Comparison of ENCODE assay signal across 8 mouse cellular contexts in genomic region chr2:91487295-91487694, GRCm38 (mm10). TPM values are rescaled to one million over a fixed set of nuclear protein-coding genes. Genes with fewer than 3 reads are reported as not detected.
DNase-seq lines count a peak whose midpoint lies in the region; ATAC-seq and TF ChIP-seq lines count a peak whose summit lies in the region.
"Not testable (repeated sequence)": the region's sequence is repeated elsewhere in the genome, so short reads cannot be mapped to it uniquely, and the experiment has no call there.

No protein-coding gene starts in this region.

- H3K4me2 ChIP-seq in liver, postnatal 0 days (ENCODE audit: low read depth, low read length); midbrain, postnatal 0 days (ENCODE audit: low read depth, low read length, poor library complexity, severe bottlenecking): not testable (repeated sequence)

- H3K27me3 ChIP-seq in E14TG2a.4 (ENCODE audit: insufficient read depth, low read length); cerebellum, adult 2 months (ENCODE audit: control insufficient read depth, insufficient read depth, low read length); heart, adult 2 months (ENCODE audit: control insufficient read depth, insufficient read depth, low read length); kidney, adult 2 months (replicated peaks; ENCODE audit: control insufficient read depth, insufficient read depth, low read length); liver, postnatal 0 days (ENCODE audit: insufficient read depth, low read length); midbrain, postnatal 0 days (ENCODE audit: insufficient read depth, low read length): not testable (repeated sequence)

- intact Hi-C loops in heart, adult 2 months (cut with DNase I), result not testable (repeated sequence)

- H3K9ac ChIP-seq in heart, adult 2 months (ENCODE audit: low read depth, low read length); liver, postnatal 0 days (replicated peaks); midbrain, postnatal 0 days (replicated peaks; ENCODE audit: low read length, poor library complexity, severe bottlenecking): not testable (repeated sequence)

- 45% methylated on average over 3 of the region's 3 CpGs for WGBS in cerebellum, adult 2 months
- 50% methylated on average over 3 of the region's 3 CpGs for WGBS in heart, adult 2 months
- WGBS in kidney, adult 2 months, result 44% methylated on average over 3 of the region's 3 CpGs
- 38% methylated on average over 3 of the region's 3 CpGs for WGBS in liver, postnatal 0 days (ENCODE audit: insufficient replicate concordance)
- WGBS in midbrain, postnatal 0 days, result 82% methylated on average over 2 of the region's 3 CpGs

- H3K4me1 ChIP-seq in E14TG2a.4 (replicated peaks; ENCODE audit: low read depth, low read length); cerebellum, adult 2 months (ENCODE audit: control insufficient read depth, insufficient read depth, low read length); heart, adult 2 months (ENCODE audit: control insufficient read depth, insufficient read depth, low read length); kidney, adult 2 months (ENCODE audit: control insufficient read depth, insufficient read depth, low read length); liver, postnatal 0 days (ENCODE audit: insufficient read depth); midbrain, postnatal 0 days (ENCODE audit: insufficient read depth, low read length): not testable (repeated sequence)

- peak; percentile 30 for TF ChIP-seq CTCF in E14TG2a.4 (conservative IDR thresholded peaks at IDR 0.05; ENCODE audit: low read length)
- TF ChIP-seq CTCF in cerebellum, adult 2 months (IDR thresholded peaks at IDR 0.05; ENCODE audit: borderline replicate concordance, insufficient read depth, low read depth, low read length), result peak; percentile 12; the same call in 1 of the 2 replicates
- peak; percentile 73 for TF ChIP-seq CTCF in heart, adult 2 months (IDR thresholded peaks at IDR 0.05)
- TF ChIP-seq CTCF in kidney, adult 2 months (conservative IDR thresholded peaks at IDR 0.05; ENCODE audit: insufficient read depth, insufficient read length, low read depth, low read length), result 0 out of 2 replicates have a peak, but pooled peaks have one; percentile 15
- TF ChIP-seq CTCF in liver, postnatal 0 days (IDR thresholded peaks at IDR 0.05; ENCODE audit: low read depth), result peak; percentile 53
- peak; percentile 59 for TF ChIP-seq CTCF in midbrain, postnatal 0 days (IDR thresholded peaks at IDR 0.05)

- H3K4me3 ChIP-seq in E14TG2a.4 (replicated peaks; ENCODE audit: low read length); cerebellum, adult 2 months (replicated peaks; ENCODE audit: insufficient read depth, low read depth, low read length); heart, adult 2 months; kidney, adult 2 months (ENCODE audit: insufficient read depth, low read depth, low read length); liver, postnatal 0 days (ENCODE audit: low read depth, low read length); midbrain, postnatal 0 days (ENCODE audit: low read depth, low read length): not testable (repeated sequence)

- not testable (repeated sequence) for DNase-seq in cerebellum, adult 2 months; heart, adult 2 months; liver, postnatal 0 days; midbrain, postnatal 0 days (ENCODE audit: low spot score)
- peak; percentile 46 for DNase-seq in kidney, adult 2 months
- peak; percentile 62 to 69 for DNase-seq in kidney, postnatal 4 days
- peak; percentile 58 for DNase-seq in thymus, postnatal 4 days

- not testable (repeated sequence) for ATAC-seq in liver, postnatal 0 days; midbrain, postnatal 0 days (ENCODE audit: low FRiP score)

- not testable (repeated sequence) for H3K27ac ChIP-seq in cerebellum, adult 2 months (ENCODE audit: insufficient read depth, low read length); heart, adult 2 months; kidney, adult 2 months (ENCODE audit: insufficient read depth, low read depth, low read length); liver, postnatal 0 days (ENCODE audit: low read depth); midbrain, postnatal 0 days (ENCODE audit: low read depth, low read length)

- peaks cover 41% of the 10 kb centered on the region for H3K36me3 ChIP-seq in E14TG2a.4 (ENCODE audit: insufficient read depth, low read length)
- H3K36me3 ChIP-seq in heart, adult 2 months (ENCODE audit: control insufficient read depth, insufficient read depth, low read length); kidney, adult 2 months (ENCODE audit: control insufficient read depth, insufficient read depth, low read length); midbrain, postnatal 0 days (ENCODE audit: insufficient read depth, low read length): not testable (repeated sequence)
- peaks cover 36% of the 10 kb centered on the region for H3K36me3 ChIP-seq in liver, postnatal 0 days (replicated peaks; ENCODE audit: insufficient read depth, low read length)

- TF ChIP-seq EP300 in heart, adult 2 months (IDR thresholded peaks at IDR 0.05; ENCODE audit: insufficient read depth, low read depth, low read length); liver, postnatal 0 days (IDR thresholded peaks at IDR 0.05; ENCODE audit: low read depth): not testable (repeated sequence)

- TF ChIP-seq POLR2A in cerebellum, adult 2 months (IDR thresholded peaks at IDR 0.05; ENCODE audit: borderline replicate concordance, insufficient read depth, low read length); heart, adult 2 months (IDR thresholded peaks at IDR 0.05; ENCODE audit: insufficient read depth, low read depth, low read length); kidney, adult 2 months (IDR thresholded peaks at IDR 0.05; ENCODE audit: low read depth, low read length): not testable (repeated sequence)

- not testable (repeated sequence) for H3K9me3 ChIP-seq in E14TG2a.4 (ENCODE audit: low read length); liver, postnatal 0 days (ENCODE audit: low read length); midbrain, postnatal 0 days (ENCODE audit: low read length)

- not testable (repeated sequence) for H3K79me2 ChIP-seq in heart, adult 2 months (replicated peaks; ENCODE audit: control insufficient read depth, insufficient read depth, low read length)

RNA-seq across cellular contexts. Expression of gene Lrp4, which starts 30.0 kb away (rescaled TPM):
- polyA plus RNA-seq in cerebellum, adult 2 months (2012; rRNA removed), result 5.5 and 5.9 TPM in 2 replicates
- 10 to 100 TPM; 10.6 to 12.3 TPM for total RNA-seq in heart, adult 2 months (2021)
- polyA plus RNA-seq in heart, adult 2 months (2012; rRNA removed), result 3.8 and 6.7 TPM in 2 replicates
- 8.6 and 10.3 TPM in 2 replicates for polyA plus RNA-seq in kidney, adult 2 months (2012; rRNA removed)
- polyA plus RNA-seq in liver, postnatal 0 days (2015; fragmentation: Nextera tagmentation; extraction: Ambion mirVana), result 1.4 and 1.5 TPM in 2 replicates
- total RNA-seq in midbrain, postnatal 0 days (2014; rRNA removed), result 17.1 and 19.2 TPM in 2 replicates
- 3.4 TPM in 2 replicates for polyA plus RNA-seq in midbrain, postnatal 0 days (2015; fragmentation: Nextera tagmentation; extraction: Ambion mirVana)

RNA-seq across cellular contexts. Expression of gene Ckap5, which starts 39.3 kb away (rescaled TPM):
- 97.8 and 121 TPM in 2 replicates for polyA plus RNA-seq in cerebellum, adult 2 months (2012; rRNA removed)
- total RNA-seq in heart, adult 2 months (2021), result 10 to 100 TPM; 47.1 to 52.2 TPM
- 7.4 and 16.9 TPM in 2 replicates for polyA plus RNA-seq in heart, adult 2 months (2012; rRNA removed)
- polyA plus RNA-seq in kidney, adult 2 months (2012; rRNA removed), result 4.9 and 5.9 TPM in 2 replicates
- 18.0 and 22.1 TPM in 2 replicates for polyA plus RNA-seq in liver, postnatal 0 days (2015; fragmentation: Nextera tagmentation; extraction: Ambion mirVana)
- total RNA-seq in midbrain, postnatal 0 days (2014; rRNA removed), result 130 and 135 TPM in 2 replicates
- polyA plus RNA-seq in midbrain, postnatal 0 days (2015; fragmentation: Nextera tagmentation; extraction: Ambion mirVana), result 85.8 and 101 TPM in 2 replicates

RNA-seq across cellular contexts. Expression of gene 1110051M20Rik, which starts 42.8 kb away (rescaled TPM):
- 103 and 106 TPM in 2 replicates for polyA plus RNA-seq in cerebellum, adult 2 months (2012; rRNA removed)
- total RNA-seq in heart, adult 2 months (2021), result 10 to 100 TPM in 1 of 2 experiments, 1 to 10 TPM in 1; 8.4 to 13.2 TPM
- 14.7 and 18.4 TPM in 2 replicates for polyA plus RNA-seq in heart, adult 2 months (2012; rRNA removed)
- polyA plus RNA-seq in kidney, adult 2 months (2012; rRNA removed), result 35.0 and 36.7 TPM in 2 replicates
- 4.1 and 5.5 TPM in 2 replicates for polyA plus RNA-seq in liver, postnatal 0 days (2015; fragmentation: Nextera tagmentation; extraction: Ambion mirVana)
- 146 and 158 TPM in 2 replicates for total RNA-seq in midbrain, postnatal 0 days (2014; rRNA removed)
- 171 and 172 TPM in 2 replicates for polyA plus RNA-seq in midbrain, postnatal 0 days (2015; fragmentation: Nextera tagmentation; extraction: Ambion mirVana)

Comparison
In these comparisons a context has a peak if more than half of its experiments do, and no peak if none do; other contexts are left out.
1. CTCF ChIP-seq: peak in every context shown above with its lines; median percentile 73 in heart, adult 2 months; 59 in midbrain, postnatal 0 days; 53 in liver, postnatal 0 days; 30 in E14TG2a.4; 15 in kidney, adult 2 months; 12 in cerebellum, adult 2 months.